Mouse (Mus musculus) forelimb bud, embryonic 11.5 days (tissue): ENCODE measurements around the gene Igf1r.

Experiments
- DNase-seq: peaks from one replicate; pipeline ENCODE4 v3.0.0-alpha.2; 2012; ENCODE audit warnings: low read depth, low spot score

Gene Igf1r

GRCm38 (mm10) chr7:68075401-68075800, 122.8 kb downstream of the Igf1r start:
- no peak for DNase-seq

- DNase-seq, result no peak
These were observed 127.7 kb downstream of the Igf1r start for GRCm38 (mm10) chr7:68080122-68080845.

- peak; percentile 82 for DNase-seq
These were observed 132.7 kb downstream of the Igf1r start for GRCm38 (mm10) chr7:68085338-68085737.

GRCm38 (mm10) chr7:68085870-68086341, 133.3 kb downstream of the Igf1r start:
- no peak for DNase-seq

- no peak for DNase-seq
These were observed 134.9 kb downstream of the Igf1r start for GRCm38 (mm10) chr7:68087496-68087895.

- DNase-seq, result no peak
These were observed 136.2 kb downstream of the Igf1r start for GRCm38 (mm10) chr7:68088825-68089224.

GRCm38 (mm10) chr7:68089725-68090124, 137.1 kb downstream of the Igf1r start:
- no peak for DNase-seq

GRCm38 (mm10) chr7:68090576-68090975, 137.9 kb downstream of the Igf1r start:
- no peak for DNase-seq

- no peak for DNase-seq
These were observed 139.8 kb downstream of the Igf1r start for GRCm38 (mm10) chr7:68092304-68092978.

GRCm38 (mm10) chr7:68093817-68094216, 141.2 kb downstream of the Igf1r start:
- no peak for DNase-seq

GRCm38 (mm10) chr7:68095574-68095973, 142.9 kb downstream of the Igf1r start:
- DNase-seq, result no peak

GRCm38 (mm10) chr7:68096411-68096810, 143.8 kb downstream of the Igf1r start:
- no peak for DNase-seq

- no peak for DNase-seq
These were observed 144.6 kb downstream of the Igf1r start for GRCm38 (mm10) chr7:68097081-68097836.

- DNase-seq, result no peak
These were observed 145.5 kb downstream of the Igf1r start for GRCm38 (mm10) chr7:68098098-68098497.

GRCm38 (mm10) chr7:68100388-68100787, 147.8 kb downstream of the Igf1r start:
- DNase-seq, result no peak

GRCm38 (mm10) chr7:68102456-68103177, 150.0 kb downstream of the Igf1r start:
- DNase-seq, result no peak

- DNase-seq, result no peak
These were observed 150.5 kb downstream of the Igf1r start for GRCm38 (mm10) chr7:68103178-68103530.

GRCm38 (mm10) chr7:68111532-68111931, 158.9 kb downstream of the Igf1r start:
- no peak for DNase-seq

GRCm38 (mm10) chr7:68112582-68112981, 160.0 kb downstream of the Igf1r start:
- DNase-seq, result no peak

GRCm38 (mm10) chr7:68114364-68114763, 161.7 kb downstream of the Igf1r start:
- DNase-seq, result no peak

- no peak for DNase-seq
These were observed 162.5 kb downstream of the Igf1r start for GRCm38 (mm10) chr7:68114983-68115715.
